Mouse (Mus musculus): Measurements from ENCODE around the gene Prdm1. TPM values are rescaled to one million over a fixed set of nuclear protein-coding genes. Genes with fewer than 3 reads are reported as not detected.

The Prdm1 gene
- total RNA-seq, 1 experiment = 2.2 TPM

DNA sequence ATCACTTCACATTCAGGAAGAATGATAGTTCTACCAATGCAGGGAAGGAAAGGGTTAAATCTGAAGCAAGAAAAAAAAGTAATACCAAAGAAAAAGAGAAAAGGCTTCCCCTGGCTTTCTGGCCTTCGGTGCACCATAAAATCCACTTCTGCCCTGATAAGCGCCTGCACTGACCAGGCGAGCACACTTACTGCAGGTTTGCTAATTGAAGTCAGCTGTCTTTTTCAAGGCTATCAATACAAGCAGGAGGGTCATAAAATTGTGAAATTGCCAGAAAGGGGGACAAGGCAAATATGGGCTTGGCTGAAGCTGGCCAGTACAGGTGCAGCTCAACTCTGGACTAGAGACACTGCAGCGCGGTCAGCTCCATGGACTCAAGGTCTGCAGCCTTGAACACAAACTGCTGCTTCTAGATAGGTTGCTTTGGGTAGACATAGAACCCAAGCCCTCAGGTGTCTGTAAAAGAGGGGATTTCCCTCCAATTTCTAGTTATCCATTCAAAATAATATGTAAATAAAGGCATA is 37.3 kb downstream of the Prdm1 start:
- in situ Hi-C loops (cut with MboI; ENCODE audit: low sequenced_read_pairs in 2 of 2, unreplicated experiment in 2 of 2) = no loop called here
- no peaks in the 10 kb centered on the region for H3K36me3 ChIP-seq (ENCODE audit: control insufficient read depth, insufficient read depth, low read length, poor library complexity, severe bottlenecking)
- no peak overlapping the region for H3K9ac ChIP-seq (ENCODE audit: insufficient read depth, low read depth, low read length, poor library complexity, severe bottlenecking)
- no peak overlapping the region for H3K4me3 ChIP-seq (ENCODE audit: insufficient read depth in 1 of 2, low read depth in 1 of 2, low read length in 2 of 2, poor library complexity in 1 of 2, severe bottlenecking in 1 of 2)
- H3K4me1 ChIP-seq (ENCODE audit: control insufficient read depth in 2 of 2, insufficient read depth in 2 of 2, low read length in 2 of 2, poor library complexity in 1 of 2) = peaks cover 0 to 6% of the 10 kb centered on the region in 2 experiments; a peak in 2 of 4 replicates
- DNase-seq (ENCODE audit: low read depth, low spot score) = no peak
- TF ChIP-seq CHD2 (IDR thresholded peaks at IDR 0.05; ENCODE audit: low read depth, low read length) (no peak), ZC3H11A (IDR thresholded peaks at IDR 0.05; ENCODE audit: borderline replicate concordance, low read depth, low read length) (no peak), MAFK (IDR thresholded peaks at IDR 0.05; ENCODE audit: insufficient read depth, low read depth, low read length) (no peak), ZNF384 (IDR thresholded peaks at IDR 0.05; ENCODE audit: low read depth, low read length) (no peak), HCFC1 (IDR thresholded peaks at IDR 0.05; ENCODE audit: borderline replicate concordance, insufficient read depth, low read length) (no peak)
- H3K27ac ChIP-seq (ENCODE audit: insufficient read depth, low read depth, low read length, poor library complexity, severe bottlenecking) = no peak overlapping the region
- no peaks in the 10 kb centered on the region for H3K9me3 ChIP-seq (ENCODE audit: control insufficient read depth, insufficient read depth, low read depth, low read length)

DNA sequence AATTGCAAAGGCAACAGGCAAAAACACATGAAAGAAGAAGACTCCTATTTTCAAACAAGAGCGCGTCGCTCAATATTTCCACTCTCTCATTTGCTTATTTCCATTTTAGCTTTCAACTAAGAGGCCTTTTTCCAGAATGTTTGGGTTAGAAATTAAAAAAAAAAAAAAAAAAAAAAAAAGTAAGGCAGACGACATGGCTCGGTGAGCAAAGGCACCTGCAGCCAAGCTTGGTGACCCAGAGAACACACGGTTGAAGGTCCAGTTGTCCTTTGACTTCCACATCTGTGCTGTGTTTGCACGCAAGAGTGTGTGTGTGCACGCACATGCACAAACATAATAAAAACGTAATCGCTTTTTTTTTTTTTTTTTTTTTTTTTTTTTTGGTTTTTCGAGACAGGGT is 41.2 kb downstream of the Prdm1 start:
- in situ Hi-C loops (cut with MboI; ENCODE audit: low sequenced_read_pairs in 2 of 2, unreplicated experiment in 2 of 2) = no loop called here
- DNase-seq (ENCODE audit: low read depth, low spot score) = no peak
- H3K4me3 ChIP-seq (ENCODE audit: insufficient read depth in 1 of 2, low read depth in 1 of 2, low read length in 2 of 2, poor library complexity in 1 of 2, severe bottlenecking in 1 of 2) = no peak overlapping the region

DNA sequence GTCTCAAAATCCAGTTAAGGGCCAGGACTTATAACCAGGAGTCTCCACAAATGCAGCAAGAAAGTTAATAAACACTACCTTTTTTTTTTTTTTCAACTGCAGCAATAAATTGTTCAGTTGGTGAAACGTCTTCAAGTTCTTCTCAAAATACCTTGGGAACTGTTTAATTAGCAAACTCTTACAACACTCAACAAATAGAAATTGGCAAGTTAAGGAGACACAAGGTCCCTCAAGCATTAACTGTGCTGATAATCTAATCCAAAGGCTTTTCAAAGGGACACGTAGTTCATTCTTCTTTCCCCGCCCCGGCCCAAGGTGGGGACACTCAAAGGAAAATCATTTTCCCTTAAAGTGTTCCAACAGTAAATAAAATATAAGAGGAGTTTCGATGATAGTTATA is 44.2 kb downstream of the Prdm1 start:
- Histone ChIP-seq H3K27ac (ENCODE audit: insufficient read depth, low read depth, low read length, poor library complexity, severe bottlenecking) (no peak overlapping the region), H3K36me3 (ENCODE audit: control insufficient read depth, insufficient read depth, low read length, poor library complexity, severe bottlenecking) (no peaks in the 10 kb centered on the region), H3K4me1 (ENCODE audit: control insufficient read depth in 2 of 2, insufficient read depth in 2 of 2, low read length in 2 of 2, poor library complexity in 1 of 2) (peaks cover 4 to 7% of the 10 kb centered on the region in 2 experiments; a peak in 3 of 4 replicates), H3K9ac (ENCODE audit: insufficient read depth, low read depth, low read length, poor library complexity, severe bottlenecking) (no peak overlapping the region), H3K9me3 (ENCODE audit: control insufficient read depth, insufficient read depth, low read depth, low read length) (no peaks in the 10 kb centered on the region), H3K4me3 (ENCODE audit: insufficient read depth in 1 of 2, low read depth in 1 of 2, low read length in 2 of 2, poor library complexity in 1 of 2, severe bottlenecking in 1 of 2) (no peak overlapping the region)
- no peak for TF ChIP-seq HCFC1 (IDR thresholded peaks at IDR 0.05; ENCODE audit: borderline replicate concordance, insufficient read depth, low read length)
- TF ChIP-seq ZC3H11A (IDR thresholded peaks at IDR 0.05; ENCODE audit: borderline replicate concordance, low read depth, low read length) = no peak
- TF ChIP-seq ZNF384 (IDR thresholded peaks at IDR 0.05; ENCODE audit: low read depth, low read length) = no peak
- TF ChIP-seq CHD2 (IDR thresholded peaks at IDR 0.05; ENCODE audit: low read depth, low read length) = no peak
- no peak for TF ChIP-seq MAFK (IDR thresholded peaks at IDR 0.05; ENCODE audit: insufficient read depth, low read depth, low read length)
- DNase-seq (ENCODE audit: low read depth, low spot score) = no peak
- in situ Hi-C loops (cut with MboI; ENCODE audit: low sequenced_read_pairs in 2 of 2, unreplicated experiment in 2 of 2) = no loop called here

More for the DNA sequence above, 41.2 kb downstream of the Prdm1 start:
- Histone ChIP-seq H3K4me1 (ENCODE audit: control insufficient read depth in 2 of 2, insufficient read depth in 2 of 2, low read length in 2 of 2, poor library complexity in 1 of 2) (peaks cover 4 to 10% of the 10 kb centered on the region in 2 experiments; a peak in 3 of 4 replicates), H3K36me3 (ENCODE audit: control insufficient read depth, insufficient read depth, low read length, poor library complexity, severe bottlenecking) (no peaks in the 10 kb centered on the region), H3K9me3 (ENCODE audit: control insufficient read depth, insufficient read depth, low read depth, low read length) (no peaks in the 10 kb centered on the region), H3K27ac (ENCODE audit: insufficient read depth, low read depth, low read length, poor library complexity, severe bottlenecking) (no peak overlapping the region), H3K9ac (ENCODE audit: insufficient read depth, low read depth, low read length, poor library complexity, severe bottlenecking) (no peak overlapping the region)
- no peak for TF ChIP-seq MAFK (IDR thresholded peaks at IDR 0.05; ENCODE audit: insufficient read depth, low read depth, low read length)
- 0 out of 2 replicates have a peak, but pooled peaks have one; percentile 12 for TF ChIP-seq ZNF384 (IDR thresholded peaks at IDR 0.05; ENCODE audit: low read depth, low read length)

DNA sequence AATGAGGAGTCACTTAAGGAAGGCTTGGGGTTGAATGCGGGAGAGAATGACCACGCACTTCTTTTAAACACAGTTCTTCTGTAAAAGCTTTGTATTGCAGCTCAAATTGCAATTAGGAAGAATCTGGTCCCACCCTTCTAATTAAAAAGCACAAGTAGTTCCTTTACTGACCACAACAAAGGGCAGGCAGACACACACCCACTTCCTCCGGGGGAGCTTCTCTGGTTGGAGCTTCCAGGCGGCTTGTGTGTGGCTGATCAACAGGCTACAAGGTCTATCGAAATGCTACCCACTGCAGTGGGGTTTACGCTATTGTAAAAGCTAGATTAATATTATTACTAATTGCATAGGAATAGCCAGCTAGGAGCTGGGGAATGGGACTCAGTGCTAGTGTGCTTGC is 45.2 kb downstream of the Prdm1 start:
- H3K4me3 ChIP-seq (ENCODE audit: insufficient read depth in 1 of 2, low read depth in 1 of 2, low read length in 2 of 2, poor library complexity in 1 of 2, severe bottlenecking in 1 of 2) = peak overlapping the region; percentile 1 to 21; a peak in 3 of 4 replicates
- no peak for DNase-seq (ENCODE audit: low read depth, low spot score)
- H3K27ac ChIP-seq (ENCODE audit: insufficient read depth, low read depth, low read length, poor library complexity, severe bottlenecking) = peak overlapping the region; percentile 56; the same call in 1 of the 2 replicates
- no peak overlapping the region for H3K9ac ChIP-seq (ENCODE audit: insufficient read depth, low read depth, low read length, poor library complexity, severe bottlenecking)
- TF ChIP-seq HCFC1 (IDR thresholded peaks at IDR 0.05; ENCODE audit: borderline replicate concordance, insufficient read depth, low read length) (no peak), ZC3H11A (IDR thresholded peaks at IDR 0.05; ENCODE audit: borderline replicate concordance, low read depth, low read length) (no peak), CHD2 (IDR thresholded peaks at IDR 0.05; ENCODE audit: low read depth, low read length) (no peak), ZNF384 (IDR thresholded peaks at IDR 0.05; ENCODE audit: low read depth, low read length) (no peak), MAFK (IDR thresholded peaks at IDR 0.05; ENCODE audit: insufficient read depth, low read depth, low read length) (no peak)
- no peaks in the 10 kb centered on the region for H3K9me3 ChIP-seq (ENCODE audit: control insufficient read depth, insufficient read depth, low read depth, low read length)
- H3K4me1 ChIP-seq (ENCODE audit: control insufficient read depth in 2 of 2, insufficient read depth in 2 of 2, low read length in 2 of 2, poor library complexity in 1 of 2) = peaks cover 4 to 9% of the 10 kb centered on the region in 2 experiments; a peak in 2 of 4 replicates
- in situ Hi-C loops (cut with MboI; ENCODE audit: low sequenced_read_pairs in 2 of 2, unreplicated experiment in 2 of 2) = no loop called here
- no peaks in the 10 kb centered on the region for H3K36me3 ChIP-seq (ENCODE audit: control insufficient read depth, insufficient read depth, low read length, poor library complexity, severe bottlenecking)

DNA sequence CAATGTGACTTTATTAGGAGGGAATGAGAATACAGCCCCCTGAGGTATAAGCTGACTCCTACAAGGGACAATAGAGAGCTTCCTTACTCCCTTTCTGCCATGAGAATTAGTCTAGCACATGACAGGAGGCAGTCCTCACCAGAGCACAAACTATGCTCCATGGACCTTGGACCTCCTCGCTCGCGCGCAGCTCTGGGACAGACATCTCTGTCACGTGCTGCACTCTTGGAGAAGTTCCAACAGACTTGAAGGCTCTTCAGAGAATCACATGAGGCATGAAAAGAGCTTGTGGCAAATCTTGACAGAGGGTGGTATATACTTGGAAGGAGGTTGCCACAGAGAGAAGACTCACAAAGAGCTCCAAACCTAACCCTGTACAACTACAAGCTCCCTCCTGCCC is 46.9 kb downstream of the Prdm1 start:
- no peaks in the 10 kb centered on the region for H3K36me3 ChIP-seq (ENCODE audit: control insufficient read depth, insufficient read depth, low read length, poor library complexity, severe bottlenecking)
- H3K4me1 ChIP-seq (ENCODE audit: control insufficient read depth in 2 of 2, insufficient read depth in 2 of 2, low read length in 2 of 2, poor library complexity in 1 of 2) = peaks cover 4 to 12% of the 10 kb centered on the region in 2 experiments; a peak in 2 of 4 replicates
- TF ChIP-seq CHD2 (IDR thresholded peaks at IDR 0.05; ENCODE audit: low read depth, low read length) (no peak), ZC3H11A (IDR thresholded peaks at IDR 0.05; ENCODE audit: borderline replicate concordance, low read depth, low read length) (no peak), HCFC1 (IDR thresholded peaks at IDR 0.05; ENCODE audit: borderline replicate concordance, insufficient read depth, low read length) (no peak), ZNF384 (IDR thresholded peaks at IDR 0.05; ENCODE audit: low read depth, low read length) (no peak), MAFK (IDR thresholded peaks at IDR 0.05; ENCODE audit: insufficient read depth, low read depth, low read length) (no peak)
- H3K9ac ChIP-seq (ENCODE audit: insufficient read depth, low read depth, low read length, poor library complexity, severe bottlenecking) = no peak overlapping the region
- DNase-seq (ENCODE audit: low read depth, low spot score) = no peak
- no peak overlapping the region for H3K27ac ChIP-seq (ENCODE audit: insufficient read depth, low read depth, low read length, poor library complexity, severe bottlenecking)
- H3K4me3 ChIP-seq (ENCODE audit: insufficient read depth in 1 of 2, low read depth in 1 of 2, low read length in 2 of 2, poor library complexity in 1 of 2, severe bottlenecking in 1 of 2) = no peak overlapping the region
- in situ Hi-C loops (cut with MboI; ENCODE audit: low sequenced_read_pairs in 2 of 2, unreplicated experiment in 2 of 2) = no loop called here
- no peaks in the 10 kb centered on the region for H3K9me3 ChIP-seq (ENCODE audit: control insufficient read depth, insufficient read depth, low read depth, low read length)
